Mouse (Mus musculus): ENCODE results near the gene Baz2a. TPM values are rescaled to one million over a fixed set of nuclear protein-coding genes. Genes with fewer than 3 reads are reported as not detected.
"Not testable (repeated sequence)": the region's sequence is repeated elsewhere in the genome, so short reads cannot be mapped to it uniquely, and the experiment has no call there.

Gene Baz2a
- polyA plus RNA-seq (2015; fragmentation: Nextera tagmentation; extraction: Ambion mirVana), result 9.0 and 10.5 TPM in 2 replicates

DNA sequence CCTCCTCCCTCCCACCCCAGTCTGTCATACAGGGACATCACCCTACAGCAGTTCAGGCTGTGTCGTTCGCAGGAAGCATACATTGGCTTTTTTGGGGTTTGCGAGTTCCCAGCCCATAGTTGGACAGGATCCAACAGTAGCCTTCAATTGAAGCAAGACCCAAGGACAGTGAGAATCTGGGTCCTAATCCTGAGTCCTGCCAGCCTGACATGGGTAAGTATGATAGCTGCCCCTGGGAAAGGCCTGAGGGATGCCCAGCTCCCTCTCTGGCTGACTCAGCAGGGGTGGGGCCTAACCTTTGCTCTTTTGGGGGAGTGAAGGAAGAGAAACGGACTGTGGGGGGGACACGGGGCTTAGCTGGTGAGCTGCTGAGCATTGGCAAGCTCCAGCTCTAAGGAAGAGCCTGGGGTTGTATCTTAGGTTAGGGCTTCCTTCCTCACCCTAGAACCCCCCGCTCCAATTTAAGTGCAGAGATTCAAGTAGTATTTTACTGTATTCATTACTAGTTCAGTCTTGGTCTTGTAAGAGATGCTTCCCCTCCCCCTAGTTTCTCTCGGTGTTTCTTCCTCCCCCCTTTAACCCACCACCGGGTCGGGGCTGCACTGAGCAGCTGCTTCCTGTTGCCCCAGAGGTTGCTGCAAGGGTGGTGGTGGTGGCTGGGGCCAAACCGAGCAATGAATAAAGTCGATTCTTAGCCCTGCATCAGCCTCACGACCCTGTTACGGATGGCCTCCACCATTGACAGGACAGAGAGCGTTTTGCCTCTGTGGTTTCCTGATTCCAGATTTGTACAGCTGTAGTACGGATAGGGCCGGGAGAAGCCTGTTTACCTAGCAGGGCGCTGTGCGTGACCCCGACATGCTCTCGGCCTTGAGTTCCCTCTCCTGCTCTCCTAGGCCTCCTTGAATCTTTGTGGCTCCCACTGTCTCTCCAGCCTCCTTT lies at the start of gene Baz2a:
Baz2a (plus strand) TSS at position 14 of the 942 bp plus-strand sequence.
- Histone ChIP-seq H3K4me3 (peak within 1 kb of the TSS; percentile 70), H3K27ac (peak within 1 kb of the TSS; percentile 87), H3K27me3 (no peaks in the 10 kb centered on the region), H3K4me1 (peaks cover 49% of the 10 kb centered on the region), H3K9me3 (no peaks in the 10 kb centered on the region), H3K36me3 (peaks cover 37% of the 10 kb centered on the region), H3K4me2 (replicated peaks) (peak within 1 kb of the TSS; percentile 90), H3K9ac (peak within 1 kb of the TSS; percentile 78)
- ATAC-seq (ENCODE audit: low FRiP score, low read depth), result no peak
- 1% methylated on average over 20 of the region's 20 CpGs for WGBS

DNA sequence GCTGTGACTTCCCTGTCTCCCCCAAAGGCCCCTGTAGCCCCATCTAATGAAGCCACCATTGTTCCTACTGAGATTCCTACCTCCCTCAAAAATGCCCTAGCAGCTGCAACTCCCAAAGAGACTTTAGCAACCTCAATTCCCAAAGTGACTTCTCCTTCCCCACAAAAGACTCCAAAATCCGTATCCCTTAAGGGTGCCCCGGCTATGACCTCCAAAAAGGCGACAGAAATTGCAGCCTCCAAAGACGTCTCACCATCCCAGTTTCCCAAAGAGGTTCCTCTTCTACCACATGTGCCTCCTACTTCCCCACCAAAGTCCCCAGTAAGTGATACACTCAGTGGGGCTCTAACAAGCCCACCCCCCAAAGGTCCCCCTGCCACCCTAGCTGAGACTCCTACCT lies 49.7 kb upstream of the Baz2a start:
- H3K4me1 ChIP-seq, result peaks cover 74% of the 10 kb centered on the region
- H3K27me3 ChIP-seq, result no peaks in the 10 kb centered on the region
- H3K9ac ChIP-seq, result no peak overlapping the region
- no peak overlapping the region for H3K27ac ChIP-seq
- 72% methylated on average over 4 of the region's 4 CpGs for WGBS
- H3K4me2 ChIP-seq (replicated peaks), result no peak overlapping the region
- ATAC-seq (ENCODE audit: low FRiP score, low read depth), result no peak
- no peak overlapping the region for H3K4me3 ChIP-seq
- H3K9me3 ChIP-seq, result no peaks in the 10 kb centered on the region
- H3K36me3 ChIP-seq, result peaks cover 84% of the 10 kb centered on the region

DNA sequence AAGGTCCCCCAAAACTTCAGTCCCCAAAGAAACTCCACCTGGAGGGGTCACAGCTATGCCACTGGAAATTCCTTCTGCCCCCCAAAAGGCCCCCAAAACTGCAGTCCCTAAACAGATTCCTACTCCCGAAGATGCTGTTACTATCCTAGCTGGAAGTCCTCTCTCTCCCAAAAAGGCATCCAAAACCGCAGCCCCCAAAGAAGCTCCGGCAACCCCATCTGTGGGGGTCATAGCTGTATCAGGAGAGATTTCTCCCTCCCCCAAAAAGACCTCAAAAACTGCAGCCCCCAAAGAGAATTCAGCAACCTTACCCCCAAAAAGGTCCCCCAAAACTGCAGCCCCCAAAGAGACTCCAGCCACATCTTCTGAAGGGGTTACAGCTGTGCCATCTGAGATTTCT lies 48.9 kb upstream of the Baz2a start:
- H3K9me3 ChIP-seq, result no peaks in the 10 kb centered on the region
- 90% methylated on average over 3 of the region's 3 CpGs for WGBS

DNA sequence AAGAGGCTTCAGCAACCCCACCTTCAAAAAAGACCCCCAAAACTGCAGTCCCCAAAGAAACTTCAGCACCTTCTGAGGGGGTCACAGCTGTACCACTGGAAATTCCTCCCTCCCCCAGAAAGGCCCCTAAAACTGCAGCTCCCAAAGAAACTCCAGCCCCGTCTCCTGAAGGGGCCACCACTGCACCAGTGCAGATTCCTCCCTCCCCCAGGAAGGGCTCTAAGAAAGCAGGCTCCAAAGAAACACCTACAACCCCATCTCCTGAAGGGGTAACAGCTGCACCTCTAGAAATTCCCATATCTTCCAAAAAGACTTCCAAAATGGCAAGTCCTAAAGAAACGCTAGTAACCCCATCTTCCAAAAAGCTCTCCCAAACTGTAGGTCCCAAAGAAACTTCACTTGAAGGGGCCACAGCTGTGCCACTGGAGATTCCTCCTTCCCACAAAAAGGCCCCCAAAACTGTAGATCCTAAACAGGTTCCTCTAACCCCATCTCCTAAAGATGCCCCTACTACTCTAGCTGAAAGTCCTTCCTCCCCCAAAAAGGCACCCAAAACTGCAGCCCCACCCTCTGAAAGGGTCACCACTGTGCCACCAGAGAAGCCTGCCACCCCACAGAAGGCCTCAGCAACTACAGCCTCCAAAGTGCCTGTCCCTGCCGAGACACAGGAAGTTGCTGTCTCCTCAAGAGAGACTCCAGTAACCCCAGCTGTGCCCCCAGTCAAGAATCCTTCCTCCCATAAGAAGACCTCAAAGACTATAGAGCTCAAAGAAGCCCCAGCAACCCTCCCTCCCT lies 48.1 kb upstream of the Baz2a start:
- no peaks in the 10 kb centered on the region for H3K9me3 ChIP-seq
- ATAC-seq (ENCODE audit: low FRiP score, low read depth), result no peak
- H3K27ac ChIP-seq, result no peak overlapping the region
- 0 out of 2 replicates have a peak overlapping the region, but pooled peaks have one; percentile 19 for H3K9ac ChIP-seq
- H3K4me3 ChIP-seq, result no peak overlapping the region
- 62% methylated on average over 3 of the region's 3 CpGs for WGBS
- H3K27me3 ChIP-seq, result no peaks in the 10 kb centered on the region
- peaks cover 93% of the 10 kb centered on the region for H3K36me3 ChIP-seq
- H3K4me2 ChIP-seq (replicated peaks), result no peak overlapping the region
- H3K4me1 ChIP-seq, result peaks cover 59% of the 10 kb centered on the region

More for the DNA sequence above, 48.9 kb upstream of the Baz2a start:
- H3K4me2 ChIP-seq (replicated peaks), result no peak overlapping the region
- peak overlapping the region; percentile 35; the same call in 1 of the 2 replicates for H3K9ac ChIP-seq
- peaks cover 65% of the 10 kb centered on the region for H3K4me1 ChIP-seq
- H3K27me3 ChIP-seq, result no peaks in the 10 kb centered on the region
- no peak for ATAC-seq (ENCODE audit: low FRiP score, low read depth)
- H3K4me3 ChIP-seq, result no peak overlapping the region
- no peak overlapping the region for H3K27ac ChIP-seq
- H3K36me3 ChIP-seq, result peaks cover 90% of the 10 kb centered on the region

DNA sequence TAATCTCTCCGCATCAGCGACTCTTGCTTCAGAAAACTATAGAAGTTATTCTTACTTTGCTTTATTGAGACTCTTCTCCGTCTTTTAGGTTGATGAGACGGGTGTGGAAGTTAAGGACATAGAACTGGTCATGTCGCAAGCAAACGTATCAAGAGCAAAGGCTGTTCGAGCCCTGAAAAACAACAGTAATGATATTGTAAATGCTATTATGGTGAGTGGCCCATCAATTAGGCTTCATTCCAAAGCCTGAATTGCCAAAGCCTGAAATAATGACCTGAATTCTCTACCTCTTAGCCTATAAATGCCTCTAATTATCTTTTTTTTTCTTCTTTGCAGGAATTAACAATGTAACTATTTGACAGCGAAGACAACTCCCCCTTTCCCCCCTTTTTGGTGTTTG lies 43.2 kb upstream of the Baz2a start:
- Histone ChIP-seq H3K4me3 (no peak overlapping the region), H3K27me3 (no peaks in the 10 kb centered on the region), H3K27ac (no peak overlapping the region), H3K9ac (no peak overlapping the region), H3K9me3 (no peaks in the 10 kb centered on the region), H3K4me2 (replicated peaks) (no peak overlapping the region), H3K4me1 (peaks cover 15% of the 10 kb centered on the region), H3K36me3 (peaks cover 84% of the 10 kb centered on the region)
- WGBS, result 98% methylated on average over 8 of the region's 8 CpGs
- ATAC-seq (ENCODE audit: low FRiP score, low read depth), result no peak

DNA sequence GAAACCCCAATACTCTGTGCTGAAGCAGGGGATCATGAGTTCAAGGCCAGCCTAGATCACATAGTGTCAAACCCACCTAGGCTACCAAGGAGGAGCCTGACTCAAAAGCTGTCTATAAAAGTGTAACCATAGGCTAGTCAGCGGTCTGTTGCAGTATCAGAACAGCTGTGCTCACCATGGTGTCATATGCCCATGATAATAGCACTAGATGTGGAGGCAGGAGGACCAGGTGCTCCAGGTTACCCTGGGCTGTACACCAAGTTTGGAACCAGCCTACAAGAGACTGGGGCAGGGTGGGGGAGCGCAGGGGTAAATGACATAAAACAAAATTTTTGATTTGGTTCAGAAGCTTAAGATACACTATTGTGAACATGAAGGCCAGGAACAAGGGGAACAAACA lies 41.6 kb upstream of the Baz2a start:
- Histone ChIP-seq H3K36me3 (peaks cover 68% of the 10 kb centered on the region), H3K4me2 (replicated peaks) (no peak overlapping the region), H3K4me1 (0 out of 2 replicates have a peak, but pooled peaks cover 3% of the 10 kb centered on the region), H3K9ac (no peak overlapping the region), H3K27ac (no peak overlapping the region), H3K27me3 (no peaks in the 10 kb centered on the region), H3K4me3 (no peak overlapping the region), H3K9me3 (no peaks in the 10 kb centered on the region)
- 94% methylated on average over 2 of the region's 2 CpGs for WGBS
- ATAC-seq (ENCODE audit: low FRiP score, low read depth), result no peak

DNA sequence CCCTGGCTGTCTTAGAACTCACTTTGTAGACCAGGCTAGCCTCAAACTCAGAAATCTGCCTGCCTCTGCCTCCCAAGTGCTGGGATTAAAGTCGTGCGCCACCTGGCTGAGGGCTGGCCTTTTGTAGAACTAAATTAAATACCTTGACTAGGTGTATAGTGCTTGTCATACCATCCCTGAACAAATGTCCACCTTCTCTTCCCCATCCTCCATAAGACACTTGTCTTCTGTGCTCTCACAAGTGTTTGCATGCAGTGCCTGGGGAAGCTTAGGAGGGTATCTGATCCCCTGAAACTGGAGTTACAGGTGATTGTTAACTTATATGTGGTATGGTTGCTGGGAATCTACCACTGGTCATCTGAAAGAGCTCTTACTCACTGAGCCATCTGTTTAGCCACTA lies 41.0 kb upstream of the Baz2a start:
- Histone ChIP-seq H3K36me3 (peaks cover 62% of the 10 kb centered on the region), H3K9me3 (no peaks in the 10 kb centered on the region), H3K27ac (no peak overlapping the region; the same call in 1 of the 2 replicates), H3K27me3 (no peaks in the 10 kb centered on the region), H3K9ac (no peak overlapping the region), H3K4me2 (replicated peaks) (no peak overlapping the region), H3K4me1 (no peaks in the 10 kb centered on the region), H3K4me3 (no peak overlapping the region)
- WGBS, result 80% methylated on average over 2 of the region's 2 CpGs
- no peak for ATAC-seq (ENCODE audit: low FRiP score, low read depth)

DNA sequence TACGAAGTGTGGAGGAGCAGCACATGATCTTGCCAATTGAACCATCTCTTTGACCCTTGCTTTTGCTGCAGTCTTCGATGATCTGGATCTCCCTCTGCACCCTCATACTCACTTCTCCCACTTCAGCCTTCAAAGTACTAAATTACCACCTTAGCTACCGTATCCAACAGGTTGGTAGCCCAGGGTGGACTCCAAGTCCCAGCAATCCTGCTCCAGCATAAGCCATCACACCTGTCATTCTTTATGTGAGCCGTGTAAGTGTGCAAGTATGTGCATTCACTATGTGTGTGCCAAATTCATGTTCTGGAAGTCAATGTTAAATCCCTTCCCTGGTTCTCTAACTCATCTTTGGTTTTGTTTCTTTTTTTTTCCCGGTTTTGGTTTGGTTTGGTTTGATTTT lies 39.8 kb upstream of the Baz2a start:
- H3K9me3 ChIP-seq, result no peaks in the 10 kb centered on the region
- no peak overlapping the region for H3K4me3 ChIP-seq
- no peak overlapping the region for H3K27ac ChIP-seq
- no peaks in the 10 kb centered on the region for H3K27me3 ChIP-seq
- WGBS, result 93% methylated on average over 5 of the region's 5 CpGs
- no peak overlapping the region for H3K4me2 ChIP-seq (replicated peaks)
- no peak for ATAC-seq (ENCODE audit: low FRiP score, low read depth)
- peaks cover 50% of the 10 kb centered on the region for H3K36me3 ChIP-seq
- H3K9ac ChIP-seq, result no peak overlapping the region
- no peaks in the 10 kb centered on the region for H3K4me1 ChIP-seq

DNA sequence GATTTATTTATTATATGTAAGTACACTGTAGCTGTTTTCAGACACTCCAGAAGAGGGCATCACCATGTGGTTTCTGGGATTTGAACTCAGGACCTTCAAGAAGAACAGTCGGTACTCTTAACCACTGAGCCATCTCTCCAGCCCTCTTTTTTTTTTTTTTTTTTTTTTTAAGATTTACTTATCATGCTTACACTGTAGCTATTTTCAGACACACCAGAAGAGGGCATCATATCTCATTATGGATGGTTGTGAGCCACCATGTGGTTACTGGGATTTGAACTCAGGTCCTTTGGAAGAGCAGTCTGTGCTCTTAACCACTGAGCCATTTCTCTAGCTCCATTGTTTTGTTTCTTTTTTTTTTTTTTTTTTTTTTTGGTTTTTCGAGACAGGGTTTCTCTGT lies 39.2 kb upstream of the Baz2a start:
- not testable (repeated sequence) for ATAC-seq (ENCODE audit: low FRiP score, low read depth); H3K9me3 ChIP-seq

DNA sequence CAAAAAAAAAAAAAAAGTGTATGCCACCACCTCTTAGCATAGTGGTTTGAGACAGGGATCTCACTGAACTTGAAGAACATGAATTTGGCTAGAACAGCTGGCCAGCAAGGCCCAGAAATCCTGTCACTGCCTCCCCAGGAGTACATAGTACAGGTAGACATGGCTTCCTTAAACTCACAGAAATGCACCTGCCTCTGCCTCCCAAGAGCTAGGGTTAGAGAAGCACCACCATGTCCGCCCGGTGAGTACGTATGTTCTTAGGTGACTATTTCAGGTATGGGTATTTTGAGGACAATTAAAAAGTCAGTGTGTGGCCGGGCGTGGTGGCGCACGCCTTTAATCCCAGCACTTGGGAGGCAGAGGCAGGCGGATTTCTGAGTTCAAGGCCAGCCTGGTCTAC lies 38.4 kb upstream of the Baz2a start:
- Histone ChIP-seq H3K27ac (no peak overlapping the region), H3K4me1 (peaks cover 5% of the 10 kb centered on the region), H3K9ac (no peak overlapping the region), H3K36me3 (peaks cover 38% of the 10 kb centered on the region), H3K9me3 (no peaks in the 10 kb centered on the region), H3K27me3 (no peaks in the 10 kb centered on the region), H3K4me2 (replicated peaks) (no peak overlapping the region), H3K4me3 (no peak overlapping the region)
- 90% methylated on average over 8 of the region's 8 CpGs for WGBS
- ATAC-seq (ENCODE audit: low FRiP score, low read depth), result no peak

More for the DNA sequence above, 39.2 kb upstream of the Baz2a start:
- H3K36me3 ChIP-seq, result peaks cover 45% of the 10 kb centered on the region
- H3K27me3 ChIP-seq; H3K4me1 ChIP-seq; H3K4me3 ChIP-seq; H3K9ac ChIP-seq; H3K4me2 ChIP-seq (replicated peaks); H3K27ac ChIP-seq: not testable (repeated sequence)
- WGBS, result 91% methylated on average over 1 of the region's 2 CpGs

DNA sequence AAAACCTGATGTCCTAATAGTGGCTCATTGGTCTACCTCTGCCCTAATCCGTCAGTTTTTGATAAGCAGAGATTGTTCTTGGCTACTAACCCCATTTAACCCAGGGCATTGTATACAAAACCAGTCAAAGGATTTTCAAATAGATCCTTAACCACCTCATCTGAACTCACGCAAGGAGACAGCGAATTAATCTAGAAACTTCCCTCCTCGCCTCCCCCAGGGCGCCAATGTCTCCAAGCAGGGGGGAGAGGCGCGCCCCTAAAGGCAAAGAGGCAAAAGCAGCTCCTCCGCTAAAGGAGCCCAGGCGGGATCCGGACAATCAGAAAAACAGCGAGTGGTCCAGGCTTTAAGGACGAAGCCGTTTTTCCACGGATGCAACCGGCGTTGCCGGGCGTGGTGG lies 33.2 kb upstream of the Baz2a start:
- H3K27me3 ChIP-seq, result no peaks in the 10 kb centered on the region
- peak overlapping the region; percentile 98 for H3K9ac ChIP-seq
- H3K4me3 ChIP-seq, result peak overlapping the region; percentile 98
- H3K4me2 ChIP-seq (replicated peaks), result peak overlapping the region; percentile 84
- H3K36me3 ChIP-seq, result peaks cover 14% of the 10 kb centered on the region; the same call in 1 of the 2 replicates
- WGBS, result 1% methylated on average over 18 of the region's 18 CpGs
- ATAC-seq (ENCODE audit: low FRiP score, low read depth), result no peak; the same call in 1 of the 2 replicates
- peak overlapping the region; percentile 99 for H3K27ac ChIP-seq
- H3K4me1 ChIP-seq, result peaks cover 22% of the 10 kb centered on the region
- H3K9me3 ChIP-seq, result no peaks in the 10 kb centered on the region

DNA sequence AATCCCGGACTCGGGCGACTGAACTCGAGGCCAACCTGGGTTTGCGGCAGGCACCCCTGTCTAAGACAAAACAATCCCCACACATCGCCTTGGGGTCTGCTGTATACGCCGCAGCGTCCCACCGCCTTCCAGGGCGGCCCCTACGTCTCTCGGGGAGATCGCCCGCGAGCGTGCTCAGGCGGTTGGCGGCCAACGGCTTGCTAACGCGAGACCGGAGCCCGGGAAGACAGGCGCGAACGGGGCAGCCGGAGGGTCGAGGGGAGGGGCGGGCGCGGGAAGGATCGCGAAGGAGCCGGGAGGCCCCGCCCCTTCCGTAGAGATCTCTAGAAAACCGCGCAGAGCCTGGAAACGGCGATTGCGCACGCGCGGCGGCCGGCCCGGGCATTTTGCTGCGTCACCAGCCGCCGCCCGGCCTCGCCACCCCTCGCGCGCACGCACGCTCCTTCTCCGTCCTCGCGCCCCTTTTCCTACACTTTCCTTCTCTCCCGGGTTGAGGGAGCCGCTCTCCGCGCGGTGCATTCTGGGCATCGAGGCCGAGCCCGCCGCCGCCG lies 32.7 kb upstream of the Baz2a start, which contains the start of gene Ptges3:
Ptges3 (plus strand) TSS at position 354 of the 551 bp plus-strand sequence.
- Histone ChIP-seq H3K9ac (peak within 1 kb of the TSS; percentile 98), H3K4me2 (replicated peaks) (peak within 1 kb of the TSS; percentile 84), H3K27ac (peak within 1 kb of the TSS; percentile 99), H3K4me3 (peak within 1 kb of the TSS; percentile 98), H3K4me1 (peaks cover 22% of the 10 kb centered on the region), H3K36me3 (peaks cover 17% of the 10 kb centered on the region; the same call in 1 of the 2 replicates), H3K27me3 (no peaks in the 10 kb centered on the region), H3K9me3 (no peaks in the 10 kb centered on the region)
- peak; percentile 95 for ATAC-seq (ENCODE audit: low FRiP score, low read depth)
- under 1% methylated on average over 70 of the region's 72 CpGs for WGBS
